Mouse (Mus musculus): ENCODE results near the gene Mre11a.
A peak's percentile ranks its signal among the peaks of the same experiment; 100 is the strongest.

Mre11a gene

DNA sequence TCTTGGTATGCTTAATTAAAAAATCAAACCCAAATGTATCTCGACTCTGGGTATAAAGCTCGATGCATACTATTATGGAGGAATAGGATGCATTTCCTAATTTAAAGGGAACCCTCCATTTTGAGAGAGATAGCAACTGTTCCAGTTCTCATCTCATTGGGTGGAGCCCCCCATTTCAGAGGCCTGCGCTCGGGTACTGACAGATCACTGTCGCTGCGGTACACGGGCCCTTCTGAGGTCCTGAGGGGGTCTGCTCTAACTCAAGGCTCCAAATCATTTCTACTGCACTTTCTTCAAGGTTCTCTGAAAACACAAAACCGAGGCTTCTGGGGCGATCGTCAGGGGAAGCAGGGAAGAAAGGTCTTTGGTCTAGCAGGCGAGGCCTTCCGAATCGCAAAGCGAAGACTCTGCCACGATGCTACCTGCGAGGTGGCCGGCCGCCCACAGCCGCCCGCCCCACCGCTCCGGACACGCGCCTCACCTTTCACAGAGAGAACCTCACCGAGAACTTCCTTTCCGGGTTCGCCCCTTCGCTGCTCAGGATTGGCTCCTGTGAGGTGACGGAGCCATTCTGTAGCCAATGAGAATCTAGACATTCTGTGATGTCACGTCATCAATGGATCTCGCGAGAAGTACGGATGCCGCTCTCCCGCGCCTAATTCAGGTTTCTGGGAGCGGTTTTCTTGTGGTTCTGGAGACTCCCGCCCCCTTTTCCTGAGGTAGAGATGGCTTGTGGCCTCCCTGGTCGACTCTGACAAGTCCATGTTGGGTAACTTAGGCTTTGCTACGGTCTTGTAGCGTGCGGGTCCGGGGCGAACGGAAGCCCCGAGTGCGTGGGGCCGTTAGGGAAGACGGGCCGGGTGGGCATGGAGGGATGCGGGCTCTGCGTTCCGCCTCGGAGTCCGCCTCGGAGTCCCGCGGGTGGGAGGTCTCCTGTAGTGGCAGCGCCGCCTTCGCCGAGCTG lies at the start of gene Mre11a, which contains the start of gene Ankrd49:
TSS of gene Mre11a (plus strand) at position 616 of the 964 bp plus-strand sequence.
TSS of gene Ankrd49 (minus strand) at position 818 of the 964 bp plus-strand sequence.
- DNase-seq (ENCODE audit: low spot score), result peak; percentile 99

DNA sequence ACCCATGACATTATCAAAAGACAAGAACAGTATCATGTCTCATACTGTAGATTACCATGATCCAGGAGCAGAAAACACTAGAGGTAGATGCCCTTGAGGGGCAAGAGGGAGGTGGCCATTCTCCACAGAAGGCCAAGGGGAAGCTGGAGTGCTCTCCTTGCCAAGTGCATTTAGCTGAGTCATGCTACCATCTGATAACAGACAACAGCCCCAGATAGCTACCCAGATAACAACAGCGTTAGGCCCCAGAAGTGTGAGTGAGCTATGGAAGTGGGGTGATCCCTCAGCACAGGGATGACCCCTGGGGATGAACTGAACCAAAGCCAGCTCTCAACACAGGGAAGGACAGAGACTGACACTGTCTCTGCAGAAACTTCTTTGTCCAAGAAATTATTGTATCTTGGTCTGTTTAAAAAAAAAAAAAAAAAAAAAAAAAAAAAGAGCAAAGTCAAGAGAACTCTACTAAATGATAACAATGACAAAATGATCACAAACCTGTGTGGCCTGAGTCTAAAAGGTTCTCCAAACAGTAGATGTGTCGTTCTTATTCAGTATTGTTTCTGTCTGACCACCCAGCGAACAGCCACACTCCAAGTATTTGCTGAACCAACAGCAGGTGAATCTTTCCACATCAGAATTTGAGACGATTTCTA lies 44.8 kb upstream of the Mre11a start:
- no peak for DNase-seq (ENCODE audit: low spot score)

DNA sequence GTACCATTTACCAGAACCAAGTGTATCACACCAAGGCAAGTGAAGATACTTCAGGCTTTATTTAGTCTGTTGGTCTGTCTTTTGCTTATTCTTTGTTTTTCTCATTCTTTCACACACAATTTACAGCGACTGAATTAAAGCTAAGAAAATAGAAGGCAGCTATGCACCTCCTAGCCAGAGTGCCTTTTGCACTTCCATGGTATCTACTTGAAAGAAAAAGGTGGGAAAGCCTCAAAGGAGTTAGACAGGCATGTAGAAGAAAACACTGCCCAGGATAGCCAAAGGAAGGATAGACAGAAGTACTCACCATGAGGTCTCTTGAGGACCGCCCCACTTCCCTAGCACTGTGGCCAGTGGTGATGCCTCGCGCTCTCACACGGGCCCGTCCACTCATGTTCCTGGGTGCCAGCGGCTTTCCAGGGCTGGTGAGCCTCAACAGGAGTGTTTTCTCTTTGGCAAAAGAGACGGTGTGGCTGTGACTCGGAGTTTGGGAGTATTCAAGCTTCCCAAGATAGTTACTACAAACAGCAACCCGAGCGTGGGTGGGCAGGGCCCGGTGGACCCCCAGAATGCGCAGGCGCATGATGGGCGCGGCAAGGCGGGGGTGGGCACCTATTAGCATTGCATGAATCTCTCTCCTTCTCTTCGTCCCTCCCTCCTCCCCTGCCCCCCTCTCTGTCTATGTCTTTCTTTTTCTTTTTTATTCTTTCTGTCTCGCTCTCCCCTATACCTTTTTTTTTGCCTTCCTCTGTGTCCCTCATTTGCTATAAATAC lies 44.1 kb upstream of the Mre11a start, which contains the start of gene Piwil4:
TSS of gene Piwil4 (minus strand) at position 583 of the 774 bp plus-strand sequence.
- DNase-seq (ENCODE audit: low spot score), result no peak

DNA sequence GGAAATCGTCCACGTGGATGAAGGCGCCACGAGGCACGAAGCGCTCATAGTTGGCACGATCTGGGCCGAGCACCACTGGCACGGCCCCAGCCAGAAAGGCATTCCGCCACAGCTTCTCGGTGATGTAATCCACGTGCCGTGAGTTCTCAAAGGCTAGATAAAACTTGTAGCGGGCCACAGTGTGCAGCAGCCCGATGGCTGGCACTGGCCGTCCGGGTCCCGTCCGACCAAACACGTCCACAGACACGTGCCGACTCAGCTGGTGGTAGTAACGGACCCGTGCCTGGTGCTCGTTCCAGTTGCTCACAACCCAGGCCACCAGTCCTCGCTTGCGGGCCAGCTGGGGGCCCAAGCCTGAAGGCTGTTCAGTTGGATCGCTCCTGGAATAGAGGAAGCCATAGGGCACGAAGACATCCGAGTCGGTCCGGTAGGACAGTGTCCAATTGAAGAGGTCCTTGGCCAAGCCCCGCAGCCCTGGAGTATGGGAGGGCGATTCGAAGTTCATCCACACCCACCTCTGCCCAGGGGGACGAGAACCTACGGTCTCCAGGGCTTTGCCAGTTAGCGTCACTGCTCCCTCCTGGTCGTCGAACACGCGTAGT lies 33.5 kb upstream of the Mre11a start:
- DNase-seq (ENCODE audit: low spot score), result no peak

DNA sequence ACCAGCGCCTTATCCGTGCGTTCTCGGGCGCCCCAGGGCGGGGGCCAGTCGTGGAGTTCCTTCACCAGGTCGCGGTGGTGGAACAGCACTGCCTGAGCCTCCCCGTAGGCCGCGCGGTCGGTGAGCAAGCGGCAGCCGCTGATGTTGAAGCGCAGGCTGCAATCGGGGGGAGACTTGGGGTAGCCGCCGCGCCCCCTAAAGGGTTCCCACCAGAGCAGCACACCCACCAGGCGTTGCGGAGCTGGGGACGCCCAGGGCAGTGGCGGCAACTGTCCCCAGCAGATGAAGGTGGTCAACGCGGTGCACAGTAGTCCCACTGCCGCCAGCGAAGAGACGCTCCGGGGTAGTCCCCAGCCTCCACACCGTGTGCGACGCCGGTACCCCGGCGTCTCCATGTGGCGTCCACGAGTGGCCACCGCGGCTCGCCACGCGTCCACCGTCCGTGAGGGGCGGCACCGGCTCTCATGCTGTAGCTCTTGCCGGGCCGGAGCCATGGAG lies 32.9 kb upstream of the Mre11a start:
- DNase-seq (ENCODE audit: low spot score), result peak; percentile 66

DNA sequence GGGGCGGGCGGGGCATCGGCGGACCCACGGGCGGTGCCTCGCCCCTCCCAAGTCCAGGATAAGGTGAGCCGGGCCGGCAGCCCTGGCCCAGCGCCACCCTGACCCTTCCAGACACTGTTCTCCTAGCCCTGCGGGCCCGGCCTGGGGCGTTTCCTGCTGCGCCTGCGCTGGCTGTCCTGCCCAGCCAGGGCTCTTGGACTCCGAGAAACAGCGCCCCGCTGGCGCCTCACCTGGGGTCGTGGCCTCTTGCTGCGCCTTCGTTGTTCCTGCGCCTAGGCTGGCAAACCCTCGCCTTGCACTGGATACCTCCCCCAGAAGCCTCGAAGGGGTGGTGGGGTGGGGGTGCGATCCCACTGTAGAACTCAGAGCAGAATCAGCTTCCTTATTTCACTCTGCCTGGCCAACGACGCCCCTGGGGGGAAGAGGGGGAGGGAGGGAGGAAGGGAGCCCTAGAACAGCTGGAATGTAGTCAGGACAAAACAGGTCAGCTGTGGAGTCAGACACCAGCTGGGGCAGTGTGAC lies 32.4 kb upstream of the Mre11a start, which contains the start of gene Fut4:
TSS of gene Fut4 (minus strand) at position 393 of the 522 bp plus-strand sequence.
- peak; percentile 46 for DNase-seq (ENCODE audit: low spot score)

DNA sequence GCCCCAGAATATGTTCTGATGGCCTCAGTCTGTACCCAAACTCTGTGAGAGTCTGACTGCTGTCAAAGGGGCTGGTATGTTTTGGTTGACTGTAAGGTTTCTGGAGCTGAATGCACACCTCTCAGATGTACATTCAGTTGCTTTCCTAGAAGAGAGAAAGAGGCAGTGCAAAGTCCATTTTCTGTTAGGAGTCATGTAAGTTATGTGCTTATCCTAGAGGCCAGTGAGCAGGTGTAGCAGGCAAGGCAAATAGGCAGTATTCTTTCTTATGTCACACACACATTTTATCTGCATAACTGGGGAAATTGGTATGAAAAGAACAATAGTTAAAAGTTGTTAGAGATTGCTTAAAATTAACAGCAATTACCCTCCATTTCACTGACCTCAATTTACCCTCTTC lies 30.5 kb upstream of the Mre11a start:
- no peak for DNase-seq (ENCODE audit: low spot score)

DNA sequence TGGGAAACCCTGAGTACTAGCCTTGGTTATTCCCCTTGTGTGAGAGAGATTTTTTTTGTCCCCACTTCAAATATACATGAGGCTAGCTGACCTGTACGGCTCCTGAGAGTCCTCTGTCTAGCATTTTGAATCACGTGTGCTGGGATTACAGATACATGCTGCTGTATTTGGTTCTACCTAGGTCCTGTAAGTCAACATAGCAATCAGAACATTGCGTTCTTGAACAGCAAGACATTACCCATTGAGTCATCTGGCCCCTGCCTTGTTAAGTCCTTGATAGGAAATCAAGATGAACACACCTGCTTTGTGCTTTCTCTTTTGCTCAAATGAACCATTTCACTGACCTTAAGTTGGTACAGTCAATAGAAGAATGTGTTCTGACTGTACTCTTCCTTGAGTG lies 30.0 kb upstream of the Mre11a start:
- no peak for DNase-seq (ENCODE audit: low spot score)

DNA sequence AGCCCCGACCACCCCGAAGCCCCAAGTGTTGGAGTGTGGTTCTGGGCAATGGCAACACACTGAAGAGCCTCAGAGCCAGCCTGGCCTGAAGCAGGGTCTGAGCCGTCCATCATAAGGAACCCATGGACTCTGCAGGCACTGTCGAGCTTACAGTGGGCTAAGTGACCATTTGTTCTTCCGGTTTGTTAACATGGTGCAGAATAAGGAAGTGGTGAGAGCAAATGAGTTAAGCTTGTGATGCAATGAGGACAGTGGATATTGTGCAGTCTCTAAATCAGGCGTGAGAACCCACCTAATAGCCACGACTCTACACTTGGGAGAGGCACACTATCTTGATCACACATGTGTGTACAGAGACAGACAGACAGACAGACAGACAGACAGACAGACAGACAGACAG lies 25.9 kb upstream of the Mre11a start:
- no peak for DNase-seq (ENCODE audit: low spot score)

DNA sequence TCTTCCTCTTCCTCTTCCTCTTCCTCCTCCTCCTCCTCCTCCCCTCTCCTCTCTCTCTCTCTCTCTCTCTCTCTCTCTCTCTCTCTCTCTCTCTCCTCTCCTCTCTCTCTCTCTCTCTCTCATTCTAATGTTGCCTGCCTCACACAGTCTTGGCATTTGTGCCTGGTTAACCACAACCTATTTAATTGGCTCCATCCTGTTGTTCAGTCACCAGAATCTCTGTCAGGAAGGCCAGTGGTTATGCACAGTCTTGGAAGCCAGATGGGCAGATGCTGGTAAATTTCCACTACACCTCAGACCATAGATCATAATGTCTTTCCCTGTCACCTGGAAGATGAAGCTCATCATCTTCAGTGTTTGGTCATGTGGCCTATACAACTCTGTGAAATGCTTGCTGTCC lies 25.2 kb upstream of the Mre11a start:
- DNase-seq (ENCODE audit: low spot score), result no peak

DNA sequence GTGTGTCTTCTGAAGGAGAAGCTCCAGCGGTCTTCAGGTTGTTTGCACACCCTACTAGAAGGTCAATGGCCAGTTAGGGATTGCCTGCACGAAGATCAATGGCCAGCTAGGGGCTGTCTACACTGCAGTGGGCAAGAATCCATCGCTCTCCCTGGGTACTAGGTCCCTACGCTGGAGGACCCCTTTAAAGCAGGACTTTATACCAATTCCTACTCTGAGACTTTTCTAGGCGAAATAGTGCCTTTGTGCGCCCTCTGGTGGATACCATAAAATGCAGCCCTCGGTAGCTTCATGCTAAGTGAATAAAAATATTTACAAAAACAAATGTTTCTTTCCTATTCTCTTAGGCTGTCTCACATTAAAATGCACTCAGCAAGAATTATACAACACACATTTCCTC lies 19.7 kb upstream of the Mre11a start:
- peak; percentile 75 for DNase-seq (ENCODE audit: low spot score)

DNA sequence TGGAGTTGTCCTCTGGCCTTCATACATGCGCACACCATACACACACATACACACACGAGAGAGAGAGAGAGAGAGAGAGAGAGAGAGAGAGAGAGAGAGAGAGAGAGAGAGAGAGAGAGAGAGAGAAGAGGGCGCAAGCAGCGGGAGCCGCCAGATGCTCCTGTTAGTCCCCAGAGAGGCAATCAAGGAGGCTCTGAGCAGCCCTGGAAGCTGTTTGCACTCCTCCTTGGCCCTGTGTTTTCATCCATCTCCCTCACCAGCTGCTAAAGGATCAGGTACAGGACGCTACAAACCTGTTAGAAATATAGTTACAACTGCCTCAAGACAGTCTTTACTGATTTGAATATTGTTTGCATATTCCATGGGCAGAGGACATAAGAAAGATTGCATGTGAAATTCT lies 14.6 kb upstream of the Mre11a start:
- no peak for DNase-seq (ENCODE audit: low spot score)

DNA sequence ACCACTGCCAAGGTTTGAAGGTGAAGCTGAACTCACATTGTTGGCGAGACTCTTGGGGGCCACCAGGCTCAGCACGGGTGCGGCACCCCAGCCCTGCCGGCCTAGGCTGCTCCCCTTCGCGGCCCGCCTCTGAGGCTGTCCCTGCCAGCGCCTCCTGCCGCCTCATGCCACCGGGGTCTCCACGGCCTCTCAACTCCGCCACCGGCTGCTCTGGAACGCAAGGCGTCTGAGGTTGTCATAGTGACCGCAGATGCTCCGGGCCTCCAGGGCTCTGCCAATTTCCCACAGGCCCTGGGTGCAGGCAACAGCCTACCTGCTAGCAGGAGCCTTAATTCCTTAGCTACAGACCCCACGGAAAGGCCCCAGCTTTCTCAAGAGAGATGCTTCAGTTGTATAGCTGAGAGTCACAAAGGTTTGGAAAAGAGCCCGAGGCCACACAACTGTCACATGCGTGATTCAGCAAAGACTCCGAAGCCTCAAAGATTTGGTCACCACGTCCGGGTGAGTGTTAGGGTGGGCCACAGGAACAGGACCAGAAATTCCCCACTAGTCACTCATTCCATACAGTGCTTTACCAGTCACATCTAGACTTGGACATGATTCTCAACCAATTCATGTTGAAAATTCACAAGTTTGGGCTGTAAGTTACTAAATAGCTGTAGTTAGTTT lies 13.5 kb upstream of the Mre11a start, which contains the start of gene 1700012B09Rik:
TSS of gene 1700012B09Rik (minus strand) at position 228 of the 669 bp plus-strand sequence.
- peak; percentile 41 for DNase-seq (ENCODE audit: low spot score)

DNA sequence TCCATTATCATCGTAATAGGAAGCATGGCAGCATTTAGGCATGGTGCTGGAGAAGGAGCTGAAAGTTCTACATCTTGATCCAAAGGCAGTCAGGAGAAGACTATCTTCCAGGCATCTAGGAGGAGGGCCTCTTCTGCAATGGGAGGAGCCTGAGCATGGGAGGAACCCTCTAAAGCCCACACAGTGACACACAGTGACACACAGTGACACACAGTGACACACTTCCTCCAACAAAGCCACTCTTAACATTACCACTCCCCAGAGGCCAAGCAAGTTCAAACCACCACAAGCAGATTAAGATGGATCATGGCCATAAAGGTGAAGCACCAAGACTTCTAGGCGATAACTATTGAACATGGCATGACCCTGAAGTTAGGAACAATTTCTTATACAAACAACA lies 12.4 kb upstream of the Mre11a start:
- DNase-seq (ENCODE audit: low spot score), result no peak

DNA sequence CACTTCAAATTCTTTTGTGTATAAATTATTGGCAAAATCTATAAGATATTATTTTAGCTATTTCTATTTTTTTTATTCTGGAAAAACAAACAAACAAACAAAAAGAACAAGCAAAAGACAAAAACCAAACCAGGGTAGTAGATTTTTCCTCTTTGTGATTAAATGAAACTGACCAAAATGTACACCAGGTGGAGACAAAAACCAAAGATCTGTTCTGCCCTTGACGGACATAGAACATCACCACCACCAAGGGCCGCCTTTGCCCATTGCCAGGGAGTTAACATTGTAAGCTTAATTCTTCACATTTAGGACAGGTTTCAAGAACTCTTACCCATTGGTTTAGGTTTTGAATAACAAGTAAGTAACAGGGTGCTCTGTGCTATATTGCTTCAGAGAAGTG lies 10.6 kb upstream of the Mre11a start:
- peak; percentile 24 for DNase-seq (ENCODE audit: low spot score)

DNA sequence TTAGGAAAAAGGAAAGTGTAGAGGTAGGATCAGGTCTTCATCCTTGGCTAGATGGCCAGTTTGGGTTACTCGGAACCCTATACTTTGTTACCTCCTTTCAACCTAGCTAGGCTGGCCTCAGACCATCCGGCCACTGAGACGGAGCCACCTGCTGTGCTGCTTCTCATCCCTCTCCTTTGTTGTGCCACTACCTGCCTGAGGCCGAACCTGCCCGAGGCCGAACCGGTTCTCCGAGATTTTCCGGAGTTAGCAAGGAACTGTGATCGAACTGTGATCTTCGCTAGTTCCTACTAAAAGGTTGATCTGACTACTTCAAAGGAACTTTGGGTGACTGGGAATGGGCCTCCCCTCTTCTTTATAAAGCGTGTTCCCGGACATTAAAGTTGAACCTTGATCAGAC lies 6.1 kb upstream of the Mre11a start:
- no peak for DNase-seq (ENCODE audit: low spot score)

DNA sequence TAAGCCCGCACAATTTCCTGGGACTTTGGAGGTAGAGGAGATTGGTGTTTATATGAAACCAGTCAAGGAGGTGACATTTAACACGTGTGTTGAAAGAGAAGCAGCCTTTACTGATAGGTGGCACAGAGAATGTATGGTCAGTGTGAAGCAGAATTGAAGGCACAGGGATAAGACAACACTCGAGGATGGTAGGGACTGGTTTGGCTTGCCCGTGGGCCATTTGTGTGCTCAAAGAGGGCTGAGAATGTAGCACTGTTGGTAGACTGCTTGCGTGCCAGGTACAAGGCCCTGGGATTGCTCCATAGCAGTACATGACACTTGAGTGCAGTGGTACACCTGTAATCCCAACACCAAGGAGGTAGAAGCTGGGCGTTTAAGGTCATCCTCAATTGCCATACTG lies 2.9 kb downstream of the Mre11a start:
- DNase-seq (ENCODE audit: low spot score), result no peak

DNA sequence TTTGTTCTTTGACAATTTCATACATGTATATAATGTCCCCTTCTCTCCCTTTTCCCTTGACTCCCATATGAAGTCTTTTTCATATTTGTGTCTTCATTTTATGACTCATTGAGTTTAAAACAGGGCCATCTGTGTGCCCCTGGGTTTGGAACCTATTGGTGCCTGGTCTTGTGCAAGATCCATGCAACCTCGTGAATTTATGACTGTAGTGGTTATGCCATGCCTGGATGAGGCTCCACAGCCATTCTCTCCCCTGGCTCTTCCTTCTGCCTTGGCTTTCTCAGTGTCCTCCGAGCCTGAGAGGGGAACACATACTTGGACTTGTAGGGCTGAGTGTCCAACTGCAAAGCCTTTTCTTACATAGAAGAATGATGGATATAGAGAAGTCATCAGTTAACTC lies 21.3 kb downstream of the Mre11a start:
- no peak for DNase-seq (ENCODE audit: low spot score)

DNA sequence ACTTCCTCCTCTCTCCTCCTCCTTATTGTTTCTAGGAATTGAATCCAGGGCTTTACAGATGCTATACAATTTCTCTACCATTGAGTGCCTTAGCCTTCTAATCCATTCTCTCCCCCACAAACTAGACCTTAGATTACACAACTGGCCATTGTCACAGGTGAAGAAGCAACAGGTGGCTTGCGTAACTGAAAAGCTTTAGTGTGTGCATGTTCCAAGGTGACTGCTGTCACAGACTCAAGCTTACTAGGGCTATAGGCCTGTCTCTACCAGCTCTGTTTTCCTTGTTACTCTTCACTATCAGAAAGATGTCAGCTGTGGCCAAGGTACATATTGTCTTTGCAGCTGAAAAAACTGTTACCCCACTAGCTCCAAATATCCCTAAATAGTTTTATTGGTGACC lies 22.3 kb downstream of the Mre11a start:
- no peak for DNase-seq (ENCODE audit: low spot score)

DNA sequence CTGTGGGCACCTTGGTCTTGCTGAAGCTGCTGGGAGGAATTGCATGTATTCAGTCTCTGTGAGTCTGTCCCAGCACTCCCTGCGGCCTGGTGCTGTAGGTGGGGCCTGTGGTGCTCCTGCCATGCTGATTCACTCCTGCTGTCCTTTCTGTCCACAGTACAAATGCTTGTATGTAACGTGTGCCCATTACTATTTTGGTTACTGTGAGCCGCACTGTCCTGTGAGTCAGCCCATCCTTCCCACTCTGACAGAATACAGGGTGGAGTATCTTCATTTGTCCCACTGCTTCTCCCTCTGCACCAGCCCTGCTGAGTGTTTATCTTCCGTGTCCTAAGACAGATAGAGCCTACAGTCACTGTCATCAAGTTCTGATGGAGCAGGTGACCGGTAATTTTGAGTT lies 25.7 kb downstream of the Mre11a start:
- DNase-seq (ENCODE audit: low spot score), result no peak

DNA sequence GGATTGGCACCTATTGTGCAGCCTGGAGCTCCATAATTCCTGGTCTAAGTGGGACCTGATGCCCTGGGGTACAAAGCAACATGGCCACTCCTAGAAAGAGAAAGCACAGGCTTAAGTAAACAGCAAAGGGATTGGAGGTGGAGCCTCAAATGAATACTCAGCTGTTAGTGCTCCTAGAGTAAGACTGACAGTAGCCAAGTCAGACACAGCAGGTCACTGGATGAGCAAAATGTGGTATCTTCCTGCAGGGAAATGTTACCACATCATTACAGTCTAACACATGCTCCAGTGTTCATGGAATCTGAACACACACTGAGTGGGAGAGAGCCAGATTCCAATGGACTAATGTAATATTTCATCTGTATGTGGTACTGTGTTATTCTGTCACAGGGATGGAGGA lies 36.9 kb downstream of the Mre11a start:
- no peak for DNase-seq (ENCODE audit: low spot score)

All from embryo, embryonic 10.5 days (tissue).